Mouse (Mus musculus): ENCODE measurements at regions not wholly inside any gene's neighbourhood (a gene's known extent, or its start where the extent isn't known, plus 50 kb on each side); places are given as distances from the start of the nearest gene placed in this dataset.

DNA sequence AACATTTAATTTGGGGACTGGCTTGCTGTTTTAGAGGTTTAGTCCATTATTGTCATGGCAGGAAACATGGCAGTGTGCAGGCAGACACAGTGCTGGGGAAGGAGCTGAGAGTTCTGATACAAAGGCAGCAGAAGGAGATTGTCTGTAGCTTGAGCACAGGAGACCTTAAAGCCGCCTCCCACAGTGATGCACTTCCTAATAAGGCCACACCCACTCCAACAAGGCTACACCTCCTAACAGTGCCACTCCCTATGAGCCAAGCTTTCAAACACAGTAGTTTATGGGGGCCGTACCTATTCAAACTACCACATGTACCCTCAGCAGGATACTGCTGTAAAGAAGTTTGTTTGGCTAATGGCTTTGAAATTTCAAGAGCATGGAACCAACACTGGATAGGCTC is 113.3 kb upstream of the Zfp217 start:
- TF ChIP-seq CTCF (conservative IDR thresholded peaks at IDR 0.05 in 1 of 2, IDR thresholded peaks at IDR 0.05 in 1 of 2; ENCODE audit: low read depth in 2 of 2, low read length in 2 of 2), result no peak
- TF ChIP-seq USF1 (IDR thresholded peaks at IDR 0.05; ENCODE audit: low read depth, low read length), result no peak
- TF ChIP-seq GABPA (IDR thresholded peaks at IDR 0.05; ENCODE audit: insufficient replicate concordance, low read depth, low read length), result no peak
- no peak for TF ChIP-seq EP300 (IDR thresholded peaks at IDR 0.05; ENCODE audit: low read length)
- no peak for TF ChIP-seq JUND (conservative IDR thresholded peaks at IDR 0.05; ENCODE audit: low read depth, low read length)
